Mouse (Mus musculus): ENCODE results near the gene 4930402H24Rik.

- no peak for TF ChIP-seq CTCF (IDR thresholded peaks at IDR 0.05; ENCODE audit: control insufficient read depth, insufficient read depth, insufficient read length)
- no peak for TF ChIP-seq CEBPB (IDR thresholded peaks at IDR 0.05; ENCODE audit: low read depth)
- no peak for TF ChIP-seq MYOD1 (IDR thresholded peaks at IDR 0.05; ENCODE audit: control insufficient read depth, insufficient read length, low read depth)
- TF ChIP-seq USF1 (IDR thresholded peaks at IDR 0.05; ENCODE audit: low read depth), result no peak
- TF ChIP-seq MYOG (IDR thresholded peaks at IDR 0.05; ENCODE audit: control insufficient read depth, extremely low read depth, insufficient read length), result no peak
- no peak for TF ChIP-seq MAX (IDR thresholded peaks at IDR 0.05)
Observed at GRCm38 (mm10) chr2:130832012-130832411, 74.2 kb downstream of the 4930402H24Rik start.
